Mouse (Mus musculus) kidney, adult 9 months (tissue): ENCODE measurements around the gene Dlg2.

ENCODE experiments used
- DNase-seq: peaks from one replicate; pipeline ENCODE4 v3.0.0; 2022

Dlg2 gene

DNA sequence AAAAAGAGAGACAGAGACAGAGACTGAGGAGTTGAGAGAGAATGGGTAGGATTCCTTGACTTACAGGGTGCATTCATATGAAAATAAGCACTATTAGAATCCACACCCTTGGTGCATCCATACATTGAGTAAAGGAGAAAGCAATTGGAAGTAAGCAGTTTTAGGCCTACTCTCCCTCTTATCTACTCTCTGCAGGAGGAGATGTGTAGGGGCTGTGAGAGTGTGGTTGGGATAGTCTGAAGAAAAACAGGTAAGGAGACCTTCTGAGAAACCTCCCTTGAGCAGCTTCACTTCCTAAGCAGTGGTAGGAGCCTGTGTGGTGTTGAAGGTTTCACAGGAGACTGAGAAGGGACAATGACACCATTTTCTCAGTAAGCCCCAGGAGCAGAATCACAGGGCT is 868.6 kb downstream of the Dlg2 start:
- no peak for DNase-seq

DNA sequence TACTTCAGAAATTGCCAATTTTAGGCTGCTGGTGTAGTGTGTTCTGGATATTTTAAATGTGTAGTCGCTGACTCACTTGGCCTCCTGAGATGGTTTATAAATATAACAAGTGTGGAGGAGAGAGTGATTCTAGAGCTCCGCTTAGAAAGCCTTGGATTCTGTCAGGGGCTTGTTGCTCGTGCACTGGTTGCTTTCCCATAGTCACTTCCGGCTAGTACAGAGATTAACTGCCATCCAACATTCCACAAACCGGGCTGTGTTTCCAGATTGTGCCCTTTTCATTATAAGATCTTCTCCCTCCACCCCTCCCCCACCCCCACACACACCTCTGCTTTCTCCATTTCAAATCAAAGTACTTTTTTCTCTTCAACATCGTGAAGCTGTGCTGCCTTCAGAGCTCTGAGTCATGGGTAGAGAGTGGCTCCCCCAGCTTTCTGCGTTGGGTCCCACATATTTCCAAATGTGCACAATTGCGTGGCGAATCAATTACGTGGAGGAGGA is 893.4 kb downstream of the Dlg2 start:
- no peak for DNase-seq

DNA sequence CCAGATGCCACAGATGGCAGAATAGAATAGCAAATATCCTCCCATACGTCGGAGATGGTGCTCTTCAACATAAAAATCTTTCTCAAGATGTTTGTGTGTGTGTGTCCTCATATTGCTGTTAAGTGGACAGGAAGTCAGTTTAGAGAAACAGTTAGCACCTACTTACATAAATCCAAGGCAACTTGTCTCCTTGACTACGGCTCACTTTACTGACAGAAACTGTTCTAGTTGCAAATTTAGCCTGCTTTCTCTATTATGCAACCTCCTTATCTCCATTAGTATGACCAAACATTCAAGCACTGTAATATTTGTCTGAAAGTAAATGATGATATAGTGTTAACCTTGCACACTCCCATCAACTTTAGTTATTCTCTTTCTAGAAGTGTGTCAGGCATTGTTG is 905.8 kb downstream of the Dlg2 start:
- no peak for DNase-seq

DNA sequence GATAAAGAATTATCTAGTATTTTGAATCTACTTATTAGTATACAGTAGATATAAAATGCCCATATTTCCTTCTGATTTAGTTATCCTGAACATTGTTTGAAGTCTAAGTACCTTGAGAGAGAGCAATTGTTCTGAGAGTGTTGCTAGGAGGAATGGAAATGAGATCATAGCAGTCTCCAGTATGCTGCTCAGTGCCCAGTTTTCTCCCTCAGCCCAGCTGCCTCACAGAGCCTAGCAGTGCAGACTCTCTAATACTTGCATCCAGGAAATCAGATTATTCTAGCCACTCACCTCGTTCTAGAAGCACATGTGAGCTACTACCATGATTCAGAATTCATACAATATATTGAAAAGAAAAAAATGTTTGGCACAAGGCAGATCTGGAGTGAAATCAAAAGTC is 907.4 kb downstream of the Dlg2 start:
- DNase-seq: no peak

DNA sequence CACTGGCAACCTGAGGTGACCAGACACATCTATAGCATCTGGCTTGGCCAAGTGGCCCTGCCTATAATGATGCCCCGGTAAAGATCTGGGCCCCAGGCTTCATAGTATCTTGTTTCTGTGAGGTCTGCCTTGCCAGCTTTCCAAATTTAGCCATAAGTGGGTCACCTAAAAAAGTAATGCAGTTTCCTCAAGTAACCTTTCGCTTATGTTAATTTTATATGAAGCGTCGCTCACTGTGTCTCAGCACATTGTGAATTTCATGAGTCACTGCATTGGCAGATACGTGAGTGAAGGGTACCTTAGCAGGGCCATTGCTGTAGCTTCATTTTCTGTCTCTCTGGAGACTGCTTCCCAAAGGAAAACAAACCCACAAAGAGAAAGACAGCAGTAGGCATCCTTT is 912.8 kb downstream of the Dlg2 start:
- DNase-seq: no peak

DNA sequence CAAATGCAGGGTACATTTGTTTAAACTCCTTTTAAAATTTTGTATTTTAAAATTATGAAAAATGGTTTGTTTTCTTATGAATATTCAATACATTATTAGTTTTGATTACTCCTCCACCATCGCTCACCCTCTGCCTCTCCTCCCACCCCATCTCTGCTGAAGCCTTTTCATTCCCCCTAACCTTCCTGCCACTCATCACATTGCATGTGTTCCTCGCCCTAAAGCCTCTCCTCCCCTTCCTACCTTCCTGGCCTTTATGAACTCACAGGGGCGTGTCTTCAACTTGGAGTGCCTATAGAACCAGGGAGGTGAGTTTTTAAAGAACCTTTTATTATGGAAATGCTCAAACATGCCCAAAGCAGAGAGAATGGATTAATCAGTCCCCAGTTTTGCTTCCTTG is 921.4 kb downstream of the Dlg2 start:
- no peak for DNase-seq

DNA sequence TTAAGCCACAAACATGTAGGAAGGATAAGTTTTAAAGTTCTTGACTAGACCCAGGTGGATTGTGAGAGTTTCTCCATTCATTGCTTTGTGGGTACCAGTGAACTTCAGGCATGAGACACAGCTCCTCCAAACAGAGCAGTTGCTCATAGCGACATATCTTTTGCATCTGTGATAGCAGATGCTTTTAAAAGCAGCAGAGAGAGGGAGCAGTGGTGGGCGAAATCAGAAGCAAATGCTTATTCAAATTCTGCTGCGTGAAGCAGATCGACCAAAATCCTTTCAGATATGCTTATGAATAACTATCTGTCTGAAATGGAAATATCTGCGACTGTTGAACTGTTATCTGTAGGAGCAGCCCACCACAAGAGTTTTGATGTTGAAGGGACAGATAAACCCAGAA is 935.6 kb downstream of the Dlg2 start:
- no peak for DNase-seq

DNA sequence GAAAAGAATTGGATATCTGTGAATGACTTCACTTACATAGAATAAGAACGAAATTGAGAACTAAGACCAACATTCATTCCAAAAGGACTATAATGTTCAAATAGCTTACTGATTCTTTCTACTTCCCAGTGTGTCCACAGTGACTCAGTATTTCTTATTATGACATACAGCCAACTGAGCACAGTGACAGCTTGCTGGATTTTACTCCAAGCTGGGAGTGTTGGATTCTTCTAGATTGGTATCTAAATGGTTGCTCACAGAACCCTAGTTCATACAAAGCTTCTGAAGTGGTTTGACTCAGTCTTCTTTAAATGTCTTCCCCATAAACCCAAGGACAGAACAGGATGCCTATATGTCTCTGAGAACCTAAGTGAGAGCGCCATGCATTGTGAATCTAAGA is 937.7 kb downstream of the Dlg2 start:
- DNase-seq: no peak

DNA sequence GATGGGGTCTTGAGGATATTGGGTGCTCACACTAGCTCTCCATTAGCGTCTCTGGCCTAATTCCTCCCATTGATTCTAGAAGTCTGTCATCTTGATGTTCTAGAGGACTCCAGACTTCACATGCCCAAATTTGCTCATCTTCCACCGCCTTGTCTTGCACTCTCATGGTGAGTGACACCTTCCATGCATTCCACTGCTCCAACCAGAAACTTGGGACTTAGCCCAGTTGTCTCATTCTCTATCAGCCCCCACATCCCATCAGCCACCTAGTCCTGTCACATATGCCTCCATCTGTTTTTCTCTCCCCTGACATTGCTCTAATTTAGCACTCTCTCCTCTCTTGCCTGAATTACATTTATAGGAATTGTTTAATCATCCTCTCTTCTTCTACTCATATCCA is 938.3 kb downstream of the Dlg2 start:
- no peak for DNase-seq

DNA sequence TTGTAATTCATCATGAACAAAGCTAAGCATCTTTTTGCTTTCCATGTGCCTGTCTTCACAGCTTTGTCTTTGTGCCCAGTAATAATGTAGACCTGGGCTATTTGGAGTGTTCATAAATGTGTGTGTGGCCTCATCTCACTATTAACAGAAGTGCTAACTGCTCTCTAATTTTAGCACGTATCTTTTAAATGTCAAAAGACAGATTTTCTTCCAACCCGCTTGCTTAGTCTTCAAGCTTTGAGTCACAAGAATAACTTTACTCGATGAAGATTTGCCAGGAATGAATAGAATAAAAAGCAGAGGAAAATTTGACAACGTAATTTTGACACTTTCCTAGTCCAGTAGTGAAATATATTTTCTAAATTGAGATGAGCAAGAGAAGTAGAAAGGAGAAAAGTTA is 943.7 kb downstream of the Dlg2 start:
- no peak for DNase-seq

DNA sequence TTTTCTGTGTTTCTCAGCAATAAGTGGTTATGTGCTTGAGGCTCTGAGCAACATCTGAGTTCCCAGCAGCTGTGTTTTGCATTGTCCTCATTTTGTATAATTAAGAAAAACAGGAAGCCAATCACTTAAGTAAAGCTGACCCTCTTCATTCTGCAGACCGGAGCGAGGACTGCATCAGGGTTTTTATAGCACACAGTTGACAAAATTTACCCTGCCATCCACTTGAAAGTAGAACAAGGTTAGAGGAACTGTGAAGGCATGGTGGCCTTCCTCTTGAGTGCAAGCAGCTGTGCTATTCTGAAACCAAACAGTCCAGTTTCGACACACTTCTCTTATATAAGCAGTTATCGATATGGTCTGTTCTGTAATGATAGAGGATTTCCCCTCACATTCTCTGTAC is 947.3 kb downstream of the Dlg2 start:
- DNase-seq: no peak

DNA sequence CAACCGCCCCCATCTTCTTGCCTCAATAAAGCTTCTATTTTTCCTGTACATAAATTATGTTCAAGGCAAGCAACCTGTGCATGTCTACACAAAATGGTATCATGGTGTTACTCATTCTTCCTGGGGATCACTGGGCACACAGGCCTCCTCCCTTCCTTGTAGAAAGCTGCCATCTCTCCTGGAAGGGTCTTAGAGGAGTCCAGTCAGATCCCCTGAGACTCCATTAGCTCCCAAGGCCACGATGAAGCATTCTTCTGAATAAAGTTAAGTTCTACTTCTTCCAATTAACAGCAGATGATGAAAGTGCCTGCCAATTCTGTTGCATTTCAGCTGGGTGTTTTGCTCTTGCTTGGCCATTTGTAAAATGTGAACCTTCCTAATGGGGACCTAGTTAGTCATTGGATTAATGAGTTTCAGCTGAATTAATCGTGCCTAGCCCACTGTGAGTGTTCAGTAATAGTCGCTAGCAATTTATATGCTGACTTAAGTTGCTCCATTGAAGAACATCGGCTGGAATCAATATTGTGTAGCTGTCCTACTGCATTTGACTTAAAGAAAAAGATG is 953.3 kb downstream of the Dlg2 start:
- no peak for DNase-seq

DNA sequence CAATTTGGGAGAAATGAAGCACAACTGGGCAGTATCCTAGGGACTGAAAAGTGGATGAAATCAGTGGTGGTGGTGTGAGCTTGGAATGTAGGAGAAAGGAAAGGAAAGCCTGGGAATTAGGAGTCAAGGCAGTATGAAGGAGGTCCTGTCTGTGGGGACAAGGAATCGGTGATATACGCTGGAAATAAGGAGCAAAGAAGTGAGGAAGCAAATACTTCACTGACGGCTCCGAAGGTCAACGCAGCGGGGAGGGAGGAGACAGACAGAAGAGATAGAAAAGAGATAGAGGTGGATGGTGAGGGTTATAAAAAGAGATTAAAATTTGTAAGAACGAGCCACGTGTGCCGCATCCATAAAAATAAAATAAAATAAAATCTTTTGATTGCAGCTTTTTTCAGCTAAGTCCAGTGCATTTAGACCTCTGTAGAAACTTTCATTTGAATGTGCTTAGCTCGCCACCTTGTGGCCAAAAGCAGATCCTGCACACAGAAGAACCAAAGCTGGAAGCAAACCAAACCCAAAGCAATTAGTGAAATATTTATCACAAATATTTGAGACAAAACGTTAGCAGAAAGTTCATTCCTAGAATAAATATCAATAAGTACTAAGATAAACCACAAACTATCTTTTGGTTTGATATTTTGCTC is 955.2 kb downstream of the Dlg2 start:
- DNase-seq: peak; percentile 47

DNA sequence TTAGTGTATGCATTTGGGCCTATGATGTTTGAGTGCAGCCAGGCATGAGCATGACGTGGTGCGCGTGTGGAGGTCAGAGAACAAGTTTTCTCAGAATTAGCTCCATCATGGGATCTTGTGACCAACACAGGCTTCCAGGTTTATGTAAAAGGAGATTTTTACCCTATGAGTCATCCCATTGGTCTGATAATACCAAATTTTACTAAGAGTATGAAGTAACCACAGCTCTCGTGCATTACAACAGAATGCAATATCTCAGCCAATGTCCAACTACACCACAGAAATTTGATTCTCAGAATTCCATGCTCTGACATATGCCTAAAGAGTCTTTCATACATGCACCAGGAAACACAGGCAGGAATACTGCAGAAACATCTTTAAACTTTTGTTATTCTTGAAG is 956.1 kb downstream of the Dlg2 start:
- DNase-seq: no peak

DNA sequence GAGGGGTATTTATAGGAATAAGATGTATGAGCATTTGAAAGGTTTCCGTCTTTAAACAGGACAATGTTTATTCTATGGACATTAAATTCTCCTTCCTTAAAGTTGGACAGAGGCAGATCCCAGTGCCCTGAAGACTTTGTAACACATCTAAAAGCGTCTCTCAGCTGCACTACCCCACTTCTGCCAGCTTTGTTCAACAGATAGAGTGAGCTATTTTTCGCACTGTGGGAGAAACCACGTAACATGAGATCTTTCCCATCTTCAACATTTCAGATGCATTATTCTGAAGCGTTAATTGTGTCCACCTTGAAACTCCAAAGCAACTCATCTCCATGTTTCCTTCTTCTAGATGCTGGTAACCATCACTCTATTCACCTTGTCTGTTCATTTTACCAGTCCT is 958.3 kb downstream of the Dlg2 start:
- no peak for DNase-seq

DNA sequence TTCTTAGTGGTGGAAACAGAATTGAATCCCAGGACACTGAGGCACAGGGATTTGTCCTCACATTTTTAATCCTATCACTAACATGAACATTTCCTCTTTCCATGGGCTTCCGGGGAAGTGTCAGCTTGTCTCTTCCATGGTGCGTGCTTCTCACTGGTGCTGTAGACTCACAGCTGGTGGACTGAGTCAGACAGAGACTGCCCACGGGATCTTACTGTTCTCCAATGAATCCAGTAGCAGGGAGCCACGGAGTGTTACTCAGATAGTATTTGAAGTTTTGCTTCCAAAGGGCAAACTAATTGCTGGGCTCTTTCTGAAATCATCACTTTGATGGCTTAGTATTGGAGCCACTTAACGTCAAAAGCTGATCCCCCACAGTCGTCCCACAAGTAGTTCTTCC is 963.9 kb downstream of the Dlg2 start:
- DNase-seq: no peak

DNA sequence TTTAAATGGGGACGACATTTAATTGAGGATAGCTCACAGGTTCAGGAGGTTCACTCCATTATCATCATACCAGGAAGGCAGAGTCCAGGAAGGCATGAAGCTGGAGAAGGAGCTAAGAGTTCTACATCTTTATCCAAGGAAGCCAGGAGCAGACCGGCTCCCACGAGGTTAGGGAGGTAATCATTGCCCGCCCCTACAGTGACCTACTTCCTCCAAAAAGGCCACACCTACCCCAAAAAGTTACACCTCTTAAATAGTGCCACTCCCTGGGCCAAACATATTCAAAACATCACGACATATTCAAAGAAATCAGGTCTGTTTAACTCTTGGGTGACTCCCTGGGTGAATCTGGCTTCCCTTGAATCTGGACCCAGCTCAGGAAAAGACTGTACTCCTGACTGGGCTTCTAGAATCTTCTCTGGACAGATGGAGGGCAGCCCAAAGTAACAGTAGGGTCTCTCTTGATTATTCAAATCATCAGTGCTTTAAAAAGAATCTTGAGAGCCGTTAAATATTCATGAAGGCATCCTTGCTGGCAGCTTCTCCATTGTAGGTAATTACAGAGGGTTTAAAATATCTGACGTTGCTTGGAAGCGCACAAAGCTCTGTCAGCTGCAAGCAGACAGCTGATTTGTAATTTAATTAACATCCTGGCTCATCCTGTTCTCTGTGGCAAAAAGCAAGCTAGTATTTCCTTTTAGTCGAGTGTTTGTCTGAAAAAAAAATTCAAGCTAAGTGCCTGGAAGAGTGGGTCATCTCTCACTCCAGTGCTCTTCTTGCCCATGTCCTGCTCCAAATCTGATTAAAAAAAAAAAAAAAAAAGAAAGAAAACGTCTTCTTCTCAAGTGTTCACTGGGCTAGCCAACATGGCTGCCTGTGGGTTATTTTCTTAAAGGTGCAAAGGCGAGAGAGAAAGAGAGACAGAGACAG is 966.2 kb downstream of the Dlg2 start:
- DNase-seq: no peak

DNA sequence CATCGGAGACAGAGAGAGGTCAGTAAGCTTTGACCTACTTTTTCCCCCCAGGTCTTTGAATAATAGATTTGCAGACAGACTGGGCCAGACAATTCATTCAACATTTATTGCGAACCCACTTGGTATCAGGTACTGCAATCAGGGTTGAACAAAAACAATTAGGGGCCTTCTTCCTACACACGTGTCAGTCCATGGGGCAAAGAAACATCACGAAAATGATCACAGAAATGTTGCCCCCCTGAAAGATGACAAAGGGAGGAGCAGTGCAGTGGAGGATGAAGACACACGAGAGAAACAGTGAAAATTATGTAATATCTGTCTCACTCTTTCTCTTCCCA is 966.9 kb downstream of the Dlg2 start:
- DNase-seq: no peak

DNA sequence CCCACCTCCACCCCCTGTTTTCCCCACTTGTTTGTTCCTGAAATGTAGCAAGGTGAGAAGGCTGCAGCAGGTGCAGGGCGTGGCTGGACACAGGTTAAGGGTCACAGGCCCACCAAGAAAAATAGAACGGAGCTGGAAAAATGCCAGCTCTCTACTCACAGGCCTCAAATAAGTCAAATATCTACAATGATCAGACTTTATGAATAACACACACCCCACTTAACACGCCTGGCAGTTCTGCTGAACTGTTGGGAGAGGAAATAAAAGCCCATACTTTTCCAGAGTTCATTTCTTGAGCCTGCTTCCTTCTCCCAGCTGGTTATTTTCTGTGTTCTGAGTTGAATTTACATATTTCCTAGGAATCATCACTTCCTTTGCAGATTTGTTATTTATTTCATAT is 967.4 kb downstream of the Dlg2 start:
- DNase-seq: no peak

DNA sequence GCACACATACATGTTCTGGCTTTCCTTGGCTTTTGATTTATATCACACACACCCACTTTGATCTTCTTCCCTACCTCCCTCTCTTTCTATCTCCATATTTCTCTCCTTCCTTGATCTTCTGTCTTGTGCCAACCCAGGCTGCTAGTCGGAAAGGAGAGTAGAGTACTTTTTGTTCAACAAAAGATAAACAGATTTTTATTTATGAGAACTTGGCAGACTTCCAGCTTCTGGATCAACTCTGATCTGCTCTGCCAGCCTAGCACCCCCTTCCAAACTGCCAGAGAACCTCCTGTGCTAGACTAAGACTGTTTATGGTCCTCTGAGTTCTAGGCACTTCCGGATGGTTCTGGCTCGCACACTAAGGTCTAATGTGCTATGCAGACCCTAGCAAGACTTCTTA is 968.3 kb downstream of the Dlg2 start:
- no peak for DNase-seq

DNA sequence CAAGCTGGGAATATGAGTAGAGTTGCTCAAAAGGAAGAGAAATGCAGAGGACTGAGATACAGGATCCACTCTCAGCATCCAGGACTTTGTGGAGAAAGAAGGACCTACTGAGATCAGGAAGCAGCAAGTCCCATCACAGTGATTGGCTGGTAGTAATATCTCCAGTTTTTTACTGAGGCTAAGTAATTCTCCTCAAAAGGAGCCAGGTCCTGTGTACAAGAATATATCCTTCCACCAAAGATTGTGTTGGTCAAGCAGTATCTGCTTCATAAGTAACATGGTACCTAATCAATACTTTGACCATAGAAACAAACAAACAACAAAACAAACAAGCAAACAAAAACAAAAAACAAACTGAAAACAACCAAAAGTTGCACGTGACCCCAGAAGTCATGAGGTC is 980.3 kb downstream of the Dlg2 start:
- DNase-seq: no peak

DNA sequence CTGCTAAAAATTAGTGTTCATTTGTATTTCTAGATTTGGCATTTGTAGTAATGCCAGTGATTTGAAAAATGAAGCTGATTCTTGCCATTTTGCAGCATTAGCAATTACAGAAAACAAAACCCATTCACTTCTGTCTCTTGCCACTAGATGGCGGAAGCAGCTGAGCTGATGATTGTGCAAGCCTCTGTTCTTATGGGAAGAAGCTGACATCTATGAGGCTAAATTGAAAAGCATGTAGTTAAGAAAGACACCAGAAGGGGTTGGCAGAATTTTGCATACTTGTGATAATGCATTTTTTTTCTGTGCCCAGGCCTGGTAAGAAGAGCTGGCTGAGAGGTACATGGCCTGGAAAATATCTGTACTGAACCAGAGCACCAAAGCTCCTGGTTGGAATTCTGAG is 980.7 kb downstream of the Dlg2 start:
- peak; percentile 67 for DNase-seq

DNA sequence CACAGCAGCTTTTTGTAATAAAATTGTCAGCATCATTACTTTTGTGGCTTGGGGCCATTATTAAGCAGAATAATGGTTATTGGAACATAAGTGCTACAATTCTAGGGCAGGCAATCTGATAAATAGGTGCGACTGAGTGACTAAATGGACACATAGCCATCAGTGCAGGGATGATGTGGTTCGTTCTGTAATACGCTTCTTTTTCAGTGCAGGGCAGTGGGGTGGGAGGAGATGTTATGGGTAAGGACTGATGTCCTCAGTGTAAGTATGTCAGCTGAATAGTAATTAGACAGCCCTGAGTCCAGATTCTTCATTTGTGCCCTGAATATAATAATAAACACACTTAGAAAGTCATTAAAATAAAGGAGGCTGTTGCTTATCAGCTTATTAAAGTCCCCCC is 984.9 kb downstream of the Dlg2 start:
- no peak for DNase-seq

DNA sequence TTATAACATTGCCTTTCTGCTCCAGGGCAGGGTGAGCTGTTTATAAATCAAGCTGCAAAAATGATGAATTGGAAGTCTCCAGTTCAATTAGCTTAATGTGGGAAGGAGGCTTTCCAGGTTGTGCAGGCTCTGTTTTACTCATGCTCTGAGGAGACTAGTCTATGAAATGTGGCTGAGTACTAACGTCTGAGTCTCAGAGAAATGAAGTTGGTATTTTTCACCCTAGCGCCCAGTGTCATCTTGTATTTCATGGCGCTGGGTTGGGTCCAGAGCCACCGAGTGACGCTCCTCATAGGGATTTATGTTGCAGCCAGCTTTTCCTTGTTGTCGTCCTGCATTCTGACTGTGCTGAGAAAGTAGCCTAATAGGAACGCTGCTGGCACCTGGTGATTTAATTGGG is 986.8 kb downstream of the Dlg2 start:
- DNase-seq: no peak
